Mouse (Mus musculus): Measurements from ENCODE around the gene Gm49721. TPM values are rescaled to one million over a fixed set of nuclear protein-coding genes. Genes with fewer than 3 reads are reported as not detected.

The Gm49721 gene
- total RNA-seq, 2 experiments from 2014 or later: 0.59 TPM; not detected in 1

Other genes starting within 250 kb of the Gm49721 start
- 1 to 10 TPM; 1.5 to 1.9 TPM for gene Ezr, start 196.1 kb upstream of the Gm49721 start, total RNA-seq (2021)
- 10 to 100 TPM; 20.3 to 26.5 TPM for gene Rsph3b, start 30.2 kb upstream of the Gm49721 start, total RNA-seq (2021)
- 10 to 100 TPM; 11.7 to 16.2 TPM for gene Tagap1, start 17.7 kb upstream of the Gm49721 start, total RNA-seq (2021)
- gene Rnaset2b, start 8.3 kb upstream of the Gm49721 start, total RNA-seq (2021): 100 to 1,000 TPM; 100 to 123 TPM
- not detected for gene Gm1604a, start 46.7 kb downstream of the Gm49721 start, total RNA-seq (2021)
- gene Rps6ka2, start 191.2 kb downstream of the Gm49721 start, total RNA-seq (2021): 100 to 1,000 TPM in 1 of 2 experiments, 10 to 100 TPM in 1; 86.7 to 120 TPM